Mouse (Mus musculus) embryonic fibroblast, embryonic 13.5 days (primary cell): ENCODE data around the gene Chn2.

Experiments
- CTCF ChIP-seq: IDR thresholded peaks from 2 replicates; pipeline ENCODE4 v1.5.1; 2011; ENCODE audit warnings: mild to moderate bottlenecking, control low read depth, low read length, moderate library complexity, borderline replicate concordance; ENCODE audit not compliant: insufficient read depth
- POLR2A ChIP-seq: IDR thresholded peaks from 2 replicates; pipeline ENCODE4 v1.6.1; 2011; ENCODE audit warnings: low read depth, mild to moderate bottlenecking, control low read depth, low read length, moderate library complexity

- TF ChIP-seq CTCF, result no peak
- TF ChIP-seq POLR2A, result no peak
Observed at GRCm38 (mm10) chr6:54199516-54199915, 160.2 kb downstream of the Chn2 start.
